Mouse (Mus musculus) natural killer cell, adult 2 months (primary cell): ENCODE measurements at regions not wholly inside any gene's neighbourhood (a gene's known extent, or its start where the extent isn't known, plus 50 kb on each side); places are given as distances from the start of the nearest gene placed in this dataset.
A peak's percentile ranks its signal among the peaks of the same experiment; 100 is the strongest.
"Not testable (repeated sequence)": the region's sequence is repeated elsewhere in the genome, so short reads cannot be mapped to it uniquely, and the experiment has no call there.

Experiments used
- DNase-seq, 2 experiments: peaks; one replicate each; pipeline ENCODE4 v3.0.0; 2022; ENCODE audit warnings: low spot score in 2 of 2

- DNase-seq = no peak
Measured at GRCm38 (mm10) chr4:67141896-67142295, 314.5 kb downstream of the Tlr4 start.

- no peak for DNase-seq
Measured at GRCm38 (mm10) chr4:67148521-67148920, 321.1 kb downstream of the Tlr4 start.

GRCm38 (mm10) chr4:67162673-67163072, 335.3 kb downstream of the Tlr4 start:
- DNase-seq = no peak

GRCm38 (mm10) chr4:67167720-67168119, 340.3 kb downstream of the Tlr4 start:
- no peak for DNase-seq

- no peak for DNase-seq
Measured at GRCm38 (mm10) chr4:67187725-67188510, 360.5 kb downstream of the Tlr4 start.

- DNase-seq = no peak
Measured at GRCm38 (mm10) chr4:67190536-67190935, 363.2 kb downstream of the Tlr4 start.

- DNase-seq = no peak
Measured at GRCm38 (mm10) chr4:67194425-67194824, 367.0 kb downstream of the Tlr4 start.

- DNase-seq = no peak
Measured at GRCm38 (mm10) chr4:67196907-67197306, 369.5 kb downstream of the Tlr4 start.

GRCm38 (mm10) chr4:67208406-67208805, 381.0 kb downstream of the Tlr4 start:
- DNase-seq = peak; percentile 33 to 44

- DNase-seq = no peak
Measured at GRCm38 (mm10) chr4:67213363-67213762, 386.0 kb downstream of the Tlr4 start.

GRCm38 (mm10) chr4:67224533-67224932, 397.1 kb downstream of the Tlr4 start:
- DNase-seq = no peak

- no peak for DNase-seq
Measured at GRCm38 (mm10) chr4:67229214-67229613, 401.8 kb downstream of the Tlr4 start.

GRCm38 (mm10) chr4:67273553-67273952, 446.2 kb downstream of the Tlr4 start:
- DNase-seq = no peak

- no peak for DNase-seq
Measured at GRCm38 (mm10) chr4:67301020-67301419, 473.6 kb downstream of the Tlr4 start.

GRCm38 (mm10) chr4:67301740-67302139, 474.4 kb downstream of the Tlr4 start:
- no peak for DNase-seq

GRCm38 (mm10) chr4:67320098-67320497, 492.7 kb downstream of the Tlr4 start:
- DNase-seq = not testable (repeated sequence)
